Mouse (Mus musculus) MEL (cell line): Measurements from ENCODE around the gene Rpp21.

Experiments
- BHLHE40 ChIP-seq: IDR thresholded peaks from 2 replicates; pipeline ENCODE4 v1.6.1; 2012; ENCODE audit warnings: low read depth, mild to moderate bottlenecking, inconsistent platforms, low read length, improper control_type of control experiment, borderline replicate concordance
- CTCF ChIP-seq, 3 experiments: IDR thresholded peaks in 2 of 3; conservative IDR thresholded peaks in 1 of 3; 2 replicates each; pipeline ENCODE4 v1.5.1; 2011 to 2012; ENCODE audit warnings: low read length in 3 of 3, low read depth in 2 of 3, mild to moderate bottlenecking in 2 of 3, improper control_type of control experiment in 1 of 3, inconsistent platforms in 1 of 3, mixed read lengths in 1 of 3, moderate library complexity in 1 of 3; ENCODE audit not compliant: control insufficient read depth in 1 of 3, insufficient read depth in 1 of 3, poor library complexity in 1 of 3, severe bottlenecking in 1 of 3
- MAX ChIP-seq: IDR thresholded peaks from 2 replicates; pipeline ENCODE4 v1.6.1; 2011; ENCODE audit warnings: low read length, improper control_type of control experiment
- MAZ ChIP-seq: IDR thresholded peaks from 2 replicates; pipeline ENCODE4 v1.6.1; 2012; ENCODE audit warnings: low read depth, mild to moderate bottlenecking, inconsistent platforms, low read length, improper control_type of control experiment
- MYB ChIP-seq: IDR thresholded peaks from 2 replicates; pipeline ENCODE4 v1.6.1; 2011; ENCODE audit warnings: mild to moderate bottlenecking, low read depth, low read length, improper control_type of control experiment
- POLR2A ChIP-seq, 2 experiments: IDR thresholded peaks; 2 replicates each; pipeline ENCODE4 v1.6.1; 2011 to 2012; ENCODE audit warnings: low read length in 2 of 2, mild to moderate bottlenecking in 2 of 2, control low read depth in 1 of 2, improper control_type of control experiment in 1 of 2, low read depth in 1 of 2, moderate library complexity in 1 of 2; ENCODE audit not compliant: control insufficient read depth in 1 of 2, insufficient read depth in 1 of 2, poor library complexity in 1 of 2
- POLR2AphosphoS2 ChIP-seq: IDR thresholded peaks from 2 replicates; pipeline ENCODE4 v1.6.1; 2011; ENCODE audit warnings: low read length, improper control_type of control experiment
- TCF12 ChIP-seq: IDR thresholded peaks from 2 replicates; pipeline ENCODE4 v1.6.1; 2014; ENCODE audit warnings: low read depth, mild to moderate bottlenecking, inconsistent platforms, low read length, improper control_type of control experiment, moderate library complexity
- UBTF ChIP-seq: IDR thresholded peaks from 2 replicates; pipeline ENCODE4 v1.6.1; 2012; ENCODE audit warnings: low read depth, mild to moderate bottlenecking, inconsistent platforms, low read length, improper control_type of control experiment, moderate library complexity, borderline replicate concordance; ENCODE audit not compliant: insufficient read depth
- USF2 ChIP-seq, 2 experiments: IDR thresholded peaks; 2 replicates each; pipeline ENCODE4 v1.6.1; 2011 to 2012; ENCODE audit warnings: improper control_type of control experiment in 2 of 2, low read length in 2 of 2, borderline replicate concordance in 1 of 2, inconsistent platforms in 1 of 2, low read depth in 1 of 2, mild to moderate bottlenecking in 1 of 2; ENCODE audit not compliant: insufficient read depth in 1 of 2
- ZNF384 ChIP-seq: IDR thresholded peaks from 2 replicates; pipeline ENCODE4 v1.6.1; 2012; ENCODE audit warnings: low read depth, mild to moderate bottlenecking, inconsistent platforms, low read length, improper control_type of control experiment

DNA sequence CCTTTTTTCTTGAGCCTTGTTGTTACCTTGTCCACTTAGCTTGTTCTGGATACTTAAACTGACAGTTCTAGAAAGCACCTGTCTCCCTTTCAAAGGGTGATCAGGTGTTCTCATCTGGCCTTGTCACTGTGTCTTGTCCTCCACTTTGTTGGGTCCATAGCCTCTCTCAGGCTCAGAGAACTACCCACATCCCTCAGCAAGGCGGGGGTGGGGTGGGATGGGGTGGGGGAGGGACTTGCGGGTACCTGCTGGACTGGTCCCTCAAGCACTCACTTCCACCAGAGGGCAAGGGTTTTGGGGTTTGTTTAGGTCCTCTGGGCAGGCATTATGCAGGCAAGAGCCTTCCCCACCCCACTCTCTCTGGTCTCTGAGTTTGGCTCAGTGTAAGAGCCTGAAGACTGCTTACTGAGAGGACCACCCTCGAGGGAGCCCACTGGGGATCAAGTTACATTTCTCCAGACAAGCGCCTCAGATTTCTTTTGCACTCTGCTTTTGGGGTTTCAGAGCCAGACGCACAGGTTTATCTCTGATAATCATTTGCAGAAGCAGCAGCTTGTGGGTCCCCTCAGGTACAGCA lies 17.1 kb downstream of the Rpp21 start:
- TF ChIP-seq POLR2A (IDR thresholded peaks at IDR 0.05; ENCODE audit: control insufficient read depth in 1 of 2, insufficient read depth in 1 of 2, low read depth in 1 of 2, low read length in 2 of 2, poor library complexity in 1 of 2) (no peak), USF2 (IDR thresholded peaks at IDR 0.05; ENCODE audit: borderline replicate concordance in 1 of 2, insufficient read depth in 1 of 2, low read depth in 1 of 2, low read length in 2 of 2) (no peak), CTCF (IDR thresholded peaks at IDR 0.05 in 2 of 3, conservative IDR thresholded peaks at IDR 0.05 in 1 of 3; ENCODE audit: control insufficient read depth in 1 of 3, insufficient read depth in 1 of 3, low read depth in 2 of 3, low read length in 3 of 3, poor library complexity in 1 of 3, severe bottlenecking in 1 of 3) (no peak), BHLHE40 (no peak), TCF12 (no peak), ZNF384 (no peak), POLR2AphosphoS2 (no peak), MAZ (no peak), MAX (no peak), MYB (no peak), UBTF (no peak)
